8 mouse cellular contexts compared by ENCODE assay signal in genomic region chr11:100526052-100526816, GRCm38 (mm10). TPM values are rescaled to one million over a fixed set of nuclear protein-coding genes. Genes with fewer than 3 reads are reported as not detected.
DNase-seq lines count a peak whose midpoint lies in the region; ATAC-seq and TF ChIP-seq lines count a peak whose summit lies in the region.

No protein-coding gene starts in this region.

- WGBS in embryonic facial prominence, embryonic 15.5 days = 10% methylated on average over 15 of the region's 15 CpGs
- WGBS in limb, embryonic 13.5 days = 9% methylated on average over 15 of the region's 15 CpGs
- WGBS in olfactory bulb, adult 2 months = 27% methylated on average over 15 of the region's 15 CpGs

- H3K4me2 ChIP-seq in embryonic facial prominence, embryonic 15.5 days (replicated peaks) = peak overlapping the region; percentile 89
- H3K4me2 ChIP-seq in limb, embryonic 13.5 days (replicated peaks) = peak overlapping the region; percentile 94

- peak overlapping the region; percentile 87 for H3K4me3 ChIP-seq in left cerebral cortex, adult 2 months
- peak overlapping the region; percentile 73 for H3K4me3 ChIP-seq in embryonic facial prominence, embryonic 15.5 days (replicated peaks)
- peak overlapping the region; percentile 82 for H3K4me3 ChIP-seq in limb, embryonic 13.5 days
- peak overlapping the region; percentile 82 for H3K4me3 ChIP-seq in olfactory bulb, adult 2 months (ENCODE audit: insufficient read depth, low read depth, low read length)

- H3K4me1 ChIP-seq in embryonic facial prominence, embryonic 15.5 days = peaks cover 37% of the 10 kb centered on the region
- peaks cover 35% of the 10 kb centered on the region for H3K4me1 ChIP-seq in limb, embryonic 13.5 days
- H3K4me1 ChIP-seq in olfactory bulb, adult 2 months (ENCODE audit: control insufficient read depth, insufficient read depth, low read length) = peaks cover 24% of the 10 kb centered on the region

- DNase-seq in left cerebral cortex, adult 2 months (ENCODE audit: extremely low spot score in 1 of 2, low spot score in 2 of 2) = no peak
- DNase-seq in left cerebral cortex, postnatal 36 days (ENCODE audit: low spot score in 2 of 2) = no peak
- no peak for DNase-seq in layer of hippocampus, postnatal 14 days (ENCODE audit: low spot score in 2 of 2)
- DNase-seq in spleen, postnatal 4 days (ENCODE audit: low spot score in 2 of 2) = no peak

- no peaks in the 10 kb centered on the region for H3K9me3 ChIP-seq in embryonic facial prominence, embryonic 15.5 days (replicated peaks)
- no peaks in the 10 kb centered on the region for H3K9me3 ChIP-seq in limb, embryonic 13.5 days

- H3K36me3 ChIP-seq in embryonic facial prominence, embryonic 15.5 days = peaks cover 25% of the 10 kb centered on the region
- H3K36me3 ChIP-seq in limb, embryonic 13.5 days = peaks cover 35% of the 10 kb centered on the region

- no peak for ATAC-seq in embryonic facial prominence, embryonic 15.5 days (ENCODE audit: insufficient number of reproducible peaks, low FRiP score, low TSS enrichment, low read depth)
- ATAC-seq in limb, embryonic 13.5 days (ENCODE audit: low FRiP score, low read depth) = no peak
- ATAC-seq in inflammation-experienced regulatory T-cells, adult 6 months = no peak

- intact Hi-C loops in left cerebral cortex, adult 2 months (cut with DNase I) = no loop called here
- intact Hi-C loops in left cerebral cortex, postnatal 36 days (cut with DNase I) = no loop called here

- no peak overlapping the region for H3K27ac ChIP-seq in left cerebral cortex, adult 2 months
- peak overlapping the region; percentile 4; the same call in 1 of the 2 replicates for H3K27ac ChIP-seq in embryonic facial prominence, embryonic 15.5 days (replicated peaks)
- H3K27ac ChIP-seq in limb, embryonic 13.5 days = no peak overlapping the region
- H3K27ac ChIP-seq in olfactory bulb, adult 2 months (ENCODE audit: insufficient read depth, low read depth, low read length) = no peak overlapping the region

- H3K9ac ChIP-seq in embryonic facial prominence, embryonic 15.5 days = peak overlapping the region; percentile 69
- H3K9ac ChIP-seq in limb, embryonic 13.5 days = peak overlapping the region; percentile 88

- no peak for TF ChIP-seq CTCF in left cerebral cortex, adult 2 months (IDR thresholded peaks at IDR 0.05)
- TF ChIP-seq CTCF in olfactory bulb, adult 2 months (IDR thresholded peaks at IDR 0.05; ENCODE audit: insufficient read depth, low read depth, low read length) = no peak

- no peaks in the 10 kb centered on the region for H3K27me3 ChIP-seq in embryonic facial prominence, embryonic 15.5 days
- no peaks in the 10 kb centered on the region for H3K27me3 ChIP-seq in limb, embryonic 13.5 days

- TF ChIP-seq POLR2A in olfactory bulb, adult 2 months (IDR thresholded peaks at IDR 0.05; ENCODE audit: insufficient read depth, low read depth, low read length) = no peak

RNA-seq across cellular contexts. Expression of gene Acly, which starts 1.6 kb away (rescaled TPM):
- 100 to 1,000 TPM; 119 to 131 TPM for total RNA-seq in left cerebral cortex, adult 2 months (2021)
- total RNA-seq in left cerebral cortex, postnatal 36 days (2021) = 100 to 1,000 TPM; 117 to 123 TPM
- 137 and 152 TPM in 2 replicates for polyA plus RNA-seq in embryonic facial prominence, embryonic 15.5 days (2015; fragmentation: Nextera tagmentation; extraction: Ambion mirVana)
- 139 and 160 TPM in 2 replicates for polyA plus RNA-seq in limb, embryonic 13.5 days (2015; fragmentation: Nextera tagmentation; extraction: Ambion mirVana)
- not detected in 2 replicates for polyA plus RNA-seq in olfactory bulb, adult 2 months (2012; ENCODE audit: insufficient read depth, insufficient read length, low replicate concordance, missing spikeins)
- total RNA-seq in layer of hippocampus, postnatal 14 days (2021) = 100 to 1,000 TPM; 110 to 119 TPM
- 10 to 100 TPM; 72.3 to 78.0 (median 76.2) TPM for polyA plus RNA-seq in inflammation-experienced regulatory T-cells, adult 6 months (2017; shearing (Covaris generic))

RNA-seq across cellular contexts. Expression of gene Ttc25, which starts 19.2 kb away (rescaled TPM):
- total RNA-seq in left cerebral cortex, adult 2 months (2021) = 1 to 10 TPM; 1.0 to 1.4 TPM
- under 1 TPM; 0.32 to 0.86 TPM for total RNA-seq in left cerebral cortex, postnatal 36 days (2021)
- 3.9 and 6.0 TPM in 2 replicates for polyA plus RNA-seq in embryonic facial prominence, embryonic 15.5 days (2015; fragmentation: Nextera tagmentation; extraction: Ambion mirVana)
- polyA plus RNA-seq in limb, embryonic 13.5 days (2015; fragmentation: Nextera tagmentation; extraction: Ambion mirVana) = 0.61 and 0.69 TPM in 2 replicates
- not detected in 2 replicates for polyA plus RNA-seq in olfactory bulb, adult 2 months (2012; ENCODE audit: insufficient read depth, insufficient read length, low replicate concordance, missing spikeins)
- total RNA-seq in layer of hippocampus, postnatal 14 days (2021) = 1 to 10 TPM in 1 of 2 experiments, under 1 TPM in 1; 0.60 to 1.5 TPM
- under 1 TPM in 2 of 3 experiments, not detected in 1; 0.15 to 0.21 TPM for polyA plus RNA-seq in inflammation-experienced regulatory T-cells, adult 6 months (2017; shearing (Covaris generic))

RNA-seq across cellular contexts. Expression of gene Cnp, which starts 48.5 kb away (rescaled TPM):
- total RNA-seq in left cerebral cortex, adult 2 months (2021) = 100 to 1,000 TPM; 117 to 121 TPM
- 100 to 1,000 TPM; 167 to 298 TPM for total RNA-seq in left cerebral cortex, postnatal 36 days (2021)
- 32.0 and 33.9 TPM in 2 replicates for polyA plus RNA-seq in embryonic facial prominence, embryonic 15.5 days (2015; fragmentation: Nextera tagmentation; extraction: Ambion mirVana)
- polyA plus RNA-seq in limb, embryonic 13.5 days (2015; fragmentation: Nextera tagmentation; extraction: Ambion mirVana) = 31.7 and 33.2 TPM in 2 replicates
- polyA plus RNA-seq in olfactory bulb, adult 2 months (2012; ENCODE audit: insufficient read depth, insufficient read length, low replicate concordance, missing spikeins) = not detected in 2 replicates
- total RNA-seq in layer of hippocampus, postnatal 14 days (2021) = 100 to 1,000 TPM; 355 to 359 TPM
- 100 to 1,000 TPM; 159 to 192 (median 165) TPM for polyA plus RNA-seq in inflammation-experienced regulatory T-cells, adult 6 months (2017; shearing (Covaris generic))

RNA-seq across cellular contexts. Expression of gene Klhl11, which starts 53.7 kb away (rescaled TPM):
- 100 to 1,000 TPM in 1 of 2 experiments, 10 to 100 TPM in 1; 98.9 to 109 TPM for total RNA-seq in left cerebral cortex, adult 2 months (2021)
- 10 to 100 TPM; 95.1 to 97.8 TPM for total RNA-seq in left cerebral cortex, postnatal 36 days (2021)
- 8.2 and 9.9 TPM in 2 replicates for polyA plus RNA-seq in embryonic facial prominence, embryonic 15.5 days (2015; fragmentation: Nextera tagmentation; extraction: Ambion mirVana)
- 10.8 and 12.6 TPM in 2 replicates for polyA plus RNA-seq in limb, embryonic 13.5 days (2015; fragmentation: Nextera tagmentation; extraction: Ambion mirVana)
- not detected in 2 replicates for polyA plus RNA-seq in olfactory bulb, adult 2 months (2012; ENCODE audit: insufficient read depth, insufficient read length, low replicate concordance, missing spikeins)
- 10 to 100 TPM; 94.3 to 98.1 TPM for total RNA-seq in layer of hippocampus, postnatal 14 days (2021)
- 1 to 10 TPM; 2.2 to 2.4 (median 2.3) TPM for polyA plus RNA-seq in inflammation-experienced regulatory T-cells, adult 6 months (2017; shearing (Covaris generic))
